Mouse (Mus musculus) myocyte (in vitro differentiated cells): ENCODE measurements at regions not wholly inside any gene's neighbourhood (a gene's known extent, or its start where the extent isn't known, plus 50 kb on each side); places are given as distances from the start of the nearest gene placed in this dataset.

Experiments
- CEBPB ChIP-seq: IDR thresholded peaks from 2 replicates; pipeline ENCODE4 v1.6.1; 2011; ENCODE audit warnings: mild to moderate bottlenecking, moderate library complexity; ENCODE audit not compliant: poor library complexity, insufficient read depth, severe bottlenecking
- E2F4 ChIP-seq: IDR thresholded peaks from one replicate; pipeline ENCODE4 v1.6.1; 2011; ENCODE audit warnings: mild to moderate bottlenecking, control low read depth, moderate library complexity; ENCODE audit not compliant: insufficient read depth
- MAX ChIP-seq: IDR thresholded peaks from one replicate; pipeline ENCODE4 v1.6.1; 2011; ENCODE audit warnings: low read depth, mild to moderate bottlenecking, control low read depth
- MYOD1 ChIP-seq, 3 experiments: IDR thresholded peaks; one replicate each; pipeline ENCODE4 v1.6.1; 2011; ENCODE audit warnings: control low read depth in 2 of 3, low read depth in 2 of 3, mild to moderate bottlenecking in 2 of 3, moderate library complexity in 1 of 3; ENCODE audit not compliant: insufficient read length in 2 of 3, control insufficient read depth in 1 of 3
- MYOG ChIP-seq, 3 experiments: IDR thresholded peaks; one replicate each; pipeline ENCODE4 v1.6.1; 2011; ENCODE audit warnings: control low read depth in 2 of 3, low read depth in 2 of 3, mild to moderate bottlenecking in 2 of 3; ENCODE audit not compliant: insufficient read length in 2 of 3, control insufficient read depth in 1 of 3, insufficient read depth in 1 of 3
- POLR2A ChIP-seq: IDR thresholded peaks from one replicate; pipeline ENCODE4 v1.6.1; 2011; ENCODE audit warnings: low read depth, mild to moderate bottlenecking, control low read depth, moderate library complexity; ENCODE audit not compliant: insufficient read length
- TCF12 ChIP-seq: IDR thresholded peaks from one replicate; pipeline ENCODE4 v1.6.1; 2011; ENCODE audit warnings: mild to moderate bottlenecking, control low read depth; ENCODE audit not compliant: poor library complexity, insufficient read depth, severe bottlenecking

DNA sequence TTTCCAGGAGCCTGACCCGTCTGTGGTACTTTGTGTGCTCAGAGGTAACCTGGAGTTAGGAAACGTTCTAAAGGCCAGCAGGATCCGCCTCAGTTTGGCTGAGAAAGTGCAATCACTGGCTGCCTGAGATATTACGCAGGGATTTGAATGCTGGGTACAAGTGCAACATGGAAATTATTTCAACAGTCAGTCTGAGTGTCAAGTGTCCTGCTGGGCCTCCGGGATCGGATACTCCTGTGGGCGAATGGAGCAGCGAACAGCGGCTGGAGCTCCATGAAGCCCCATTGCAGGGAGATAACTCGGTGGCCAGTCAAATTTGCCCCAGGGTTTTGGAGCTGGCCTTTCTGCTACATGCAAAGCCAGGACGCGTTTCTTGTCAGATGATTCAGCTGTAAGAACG is 332.4 kb downstream of the Foxo1 start:
- no peak for TF ChIP-seq POLR2A
- TF ChIP-seq MYOD1 (IDR thresholded peaks at IDR 0.05; ENCODE audit: control insufficient read depth in 1 of 3, insufficient read length in 2 of 3, low read depth in 2 of 3), result no peak
- TF ChIP-seq MAX, result no peak
- TF ChIP-seq MYOG (IDR thresholded peaks at IDR 0.05; ENCODE audit: control insufficient read depth in 1 of 3, insufficient read depth in 1 of 3, insufficient read length in 2 of 3, low read depth in 2 of 3), result no peak
- TF ChIP-seq E2F4, result no peak
- no peak for TF ChIP-seq TCF12
- no peak for TF ChIP-seq CEBPB
